Mouse (Mus musculus): Measurements from ENCODE around the gene Alg14.

- TF ChIP-seq POLR2A (IDR thresholded peaks at IDR 0.05; ENCODE audit: control insufficient read depth, extremely low read depth, insufficient read depth, low read length, poor library complexity): no peak
- TF ChIP-seq CTCF (IDR thresholded peaks at IDR 0.05; ENCODE audit: borderline replicate concordance, control insufficient read depth, extremely low read depth, insufficient read depth, low read length, poor library complexity): no peak
These were observed 53.5 kb downstream of the Alg14 start for GRCm38 (mm10) chr3:121344951-121345642.
